Mouse (Mus musculus): ENCODE measurements around the gene Ndufs2.
"Not testable (repeated sequence)": the region's sequence is repeated elsewhere in the genome, so short reads cannot be mapped to it uniquely, and the experiment has no call there.

Ndufs2 gene

GRCm38 (mm10) chr1:171251594-171252324 lies 571 bp upstream of the Ndufs2 start:
- no peak for DNase-seq

GRCm38 (mm10) chr1:171249913-171250600 lies 1.1 kb downstream of the Ndufs2 start, which contains the start of gene Adamts4:
TSS of gene Adamts4 (plus strand) at chr1:171250421.
- DNase-seq: peak; percentile 44

- no peak for DNase-seq
These were observed 2.6 kb downstream of the Ndufs2 start for GRCm38 (mm10) chr1:171248386-171249226.

GRCm38 (mm10) chr1:171247916-171248315 lies 3.3 kb downstream of the Ndufs2 start:
- no peak for DNase-seq

GRCm38 (mm10) chr1:171247453-171247841 lies 3.7 kb downstream of the Ndufs2 start:
- no peak for DNase-seq

- DNase-seq: peak; percentile 99
These were observed 4.3 kb downstream of the Ndufs2 start for GRCm38 (mm10) chr1:171246709-171247452.

- no peak for DNase-seq
These were observed 5.8 kb downstream of the Ndufs2 start for GRCm38 (mm10) chr1:171245353-171245752.

- not testable (repeated sequence) for DNase-seq
These were observed 9.2 kb downstream of the Ndufs2 start for GRCm38 (mm10) chr1:171241952-171242351.

- DNase-seq: no peak
These were observed 10.3 kb downstream of the Ndufs2 start for GRCm38 (mm10) chr1:171240911-171241310.

- no peak for DNase-seq
These were observed 11.0 kb downstream of the Ndufs2 start for GRCm38 (mm10) chr1:171239992-171240744.

GRCm38 (mm10) chr1:171238463-171238862 lies 12.7 kb downstream of the Ndufs2 start:
- DNase-seq: peak; percentile 42

GRCm38 (mm10) chr1:171237438-171237837 lies 13.8 kb downstream of the Ndufs2 start:
- DNase-seq: no peak

- DNase-seq: no peak
These were observed 15.4 kb downstream of the Ndufs2 start for GRCm38 (mm10) chr1:171235791-171236190.

- DNase-seq: no peak
These were observed 16.6 kb downstream of the Ndufs2 start for GRCm38 (mm10) chr1:171234538-171234937.

GRCm38 (mm10) chr1:171234126-171234525 lies 17.1 kb downstream of the Ndufs2 start, which contains the start of gene Fcer1g:
TSS of gene Fcer1g (minus strand) at chr1:171234365.
- no peak for DNase-seq

- no peak for DNase-seq
These were observed 18.1 kb downstream of the Ndufs2 start for GRCm38 (mm10) chr1:171232800-171233730.

GRCm38 (mm10) chr1:171232348-171232747 lies 18.8 kb downstream of the Ndufs2 start:
- DNase-seq: no peak

- DNase-seq: no peak
These were observed 19.3 kb downstream of the Ndufs2 start for GRCm38 (mm10) chr1:171231844-171232243.

- DNase-seq: no peak
These were observed 21.0 kb downstream of the Ndufs2 start for GRCm38 (mm10) chr1:171230215-171230614.

GRCm38 (mm10) chr1:171229750-171230149 lies 21.4 kb downstream of the Ndufs2 start:
- no peak for DNase-seq

GRCm38 (mm10) chr1:171227879-171228278 lies 23.3 kb downstream of the Ndufs2 start:
- DNase-seq: no peak

Data from right cerebral cortex, postnatal 4 days (tissue).